Mouse (Mus musculus): ENCODE data around the gene Emc3.

- TF ChIP-seq POLR2A (IDR thresholded peaks at IDR 0.05; ENCODE audit: insufficient read depth, low read depth, low read length) (no peak), CTCF (IDR thresholded peaks at IDR 0.05; ENCODE audit: insufficient read depth, low read depth, low read length) (no peak)
These were observed 22.5 kb downstream of the Emc3 start for GRCm38 (mm10) chr6:113508947-113509280.

All from olfactory bulb, adult 2 months (tissue).